Mouse (Mus musculus): Measurements from ENCODE around the gene Trpm7.

DNA sequence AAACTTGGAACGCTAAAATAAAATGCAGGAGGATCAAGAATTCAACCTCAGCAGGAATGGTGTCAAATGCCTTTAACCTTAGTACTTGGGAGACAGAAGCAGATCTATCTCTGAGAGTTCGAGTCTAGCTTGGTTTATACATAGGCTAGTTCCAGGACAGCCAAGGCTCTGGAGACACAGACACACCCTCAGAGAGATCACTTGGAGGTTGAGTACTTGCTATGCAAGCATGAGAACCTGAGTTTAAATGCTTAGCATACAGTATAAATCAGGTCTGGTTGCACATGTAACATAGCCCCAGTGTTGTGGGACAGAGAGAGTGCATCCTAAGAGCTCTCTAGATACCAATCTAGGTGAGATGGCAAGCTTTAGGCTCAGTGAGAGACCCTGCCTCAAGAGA, 58.6 kb downstream of the Trpm7 start:
- TF ChIP-seq POLR2A (IDR thresholded peaks at IDR 0.05; ENCODE audit: low read depth, low read length) = no peak
- TF ChIP-seq CTCF (conservative IDR thresholded peaks at IDR 0.05; ENCODE audit: insufficient read depth, insufficient read length, low read depth, low read length) = no peak

Measured in kidney, adult 2 months (tissue).